Mouse (Mus musculus) CH12.LX (cell line): Measurements from ENCODE around the gene Rbm6. TPM values are rescaled to one million over a fixed set of nuclear protein-coding genes. Genes with fewer than 3 reads are reported as not detected.

Experiments
- DNase-seq: peaks from one replicate; pipeline ENCODE4 v3.0.0-alpha.2; 2013; ENCODE audit errors: extremely low read depth
- H3K27ac ChIP-seq: 2 replicates; pipeline ENCODE4 v1.5.1; 2012; ENCODE audit warnings: low read depth, mild to moderate bottlenecking, control low read depth, moderate library complexity; ENCODE audit not compliant: insufficient read depth
- H3K27me3 ChIP-seq: replicated peaks from 2 replicates; pipeline ENCODE3; 2012; ENCODE audit warnings: inconsistent platforms
- H3K36me3 ChIP-seq, 2 experiments: replicated peaks in 1 of 2; 2 replicates each; pipeline versions ENCODE3 to v1.6.1; 2012; ENCODE audit warnings: inconsistent platforms in 1 of 2, low read length in 1 of 2, mild to moderate bottlenecking in 1 of 2, mixed read lengths in 1 of 2, moderate library complexity in 1 of 2; ENCODE audit not compliant: control insufficient read depth in 1 of 2, insufficient read depth in 1 of 2
- H3K4me1 ChIP-seq, 2 experiments: 2 replicates each; pipeline ENCODE4 v1.6.1; 2012; ENCODE audit warnings: inconsistent platforms in 1 of 2, moderate library complexity in 1 of 2; ENCODE audit not compliant: insufficient read depth in 2 of 2, control insufficient read depth in 1 of 2
- H3K4me2 ChIP-seq: 2 replicates; pipeline ENCODE4 v1.6.1; 2012; ENCODE audit warnings: low read depth, mild to moderate bottlenecking, control low read depth; ENCODE audit not compliant: poor library complexity, insufficient read depth, severe bottlenecking
- H3K4me3 ChIP-seq, 3 experiments: fragments of 150-350 bp in 1 of 3; sonication (generic) in 1 of 3; replicated peaks in 1 of 3; 2 replicates each; pipeline versions ENCODE3 to v1.5.1; 2011 to 2012; ENCODE audit warnings: low read depth in 2 of 3, low read length in 2 of 3, mild to moderate bottlenecking in 2 of 3, moderate library complexity in 2 of 3, control low read depth in 1 of 3, improper control_type of control experiment in 1 of 3, inconsistent platforms in 1 of 3, mixed read lengths in 1 of 3; ENCODE audit not compliant: poor library complexity in 1 of 3
- H3K79me2 ChIP-seq: replicated peaks from 2 replicates; pipeline ENCODE4 v1.6.1; 2012; ENCODE audit warnings: mild to moderate bottlenecking, moderate library complexity; ENCODE audit not compliant: control insufficient read depth, poor library complexity, insufficient read depth, severe bottlenecking; ENCODE audit errors: extremely low read depth
- H3K9ac ChIP-seq: 2 replicates; pipeline ENCODE4 v1.6.1; 2012; ENCODE audit warnings: low read depth, mild to moderate bottlenecking, control low read depth, moderate library complexity; ENCODE audit not compliant: insufficient read depth
- H3K9me3 ChIP-seq: replicated peaks from 2 replicates; pipeline ENCODE3; 2012; ENCODE audit warnings: low read length, inconsistent platforms, mixed read lengths
- BHLHE40 ChIP-seq: IDR thresholded peaks from 2 replicates; pipeline ENCODE4 v1.6.1; 2011; ENCODE audit warnings: mild to moderate bottlenecking, low read depth, low read length, improper control_type of control experiment
- CHD1 ChIP-seq: IDR thresholded peaks from 2 replicates; pipeline ENCODE4 v1.6.1; 2012; ENCODE audit warnings: low read depth, low read length, improper control_type of control experiment, inconsistent platforms
- CHD2 ChIP-seq: IDR thresholded peaks from 2 replicates; pipeline ENCODE4 v1.6.1; 2011; ENCODE audit warnings: low read length, improper control_type of control experiment
- CTCF ChIP-seq, 2 experiments: IDR thresholded peaks in 1 of 2; conservative IDR thresholded peaks in 1 of 2; 2 replicates each; pipeline ENCODE4 v1.5.1; 2011 to 2012; ENCODE audit warnings: low read depth in 2 of 2, low read length in 2 of 2, improper control_type of control experiment in 1 of 2, inconsistent platforms in 1 of 2, mild to moderate bottlenecking in 1 of 2, moderate library complexity in 1 of 2
- E2F4 ChIP-seq: IDR thresholded peaks from 2 replicates; pipeline ENCODE4 v1.6.1; 2011; ENCODE audit warnings: low read depth, low read length, improper control_type of control experiment; ENCODE audit not compliant: insufficient replicate concordance
- ELF1 ChIP-seq: IDR thresholded peaks from 2 replicates; pipeline ENCODE4 v1.6.1; 2014; ENCODE audit warnings: low read depth, mild to moderate bottlenecking, inconsistent platforms, low read length, improper control_type of control experiment
- ETS1 ChIP-seq: conservative IDR thresholded peaks from 2 replicates; pipeline ENCODE4 v1.6.1; 2012; ENCODE audit warnings: low read depth, mild to moderate bottlenecking, inconsistent platforms, low read length, improper control_type of control experiment, moderate library complexity
- GABPA ChIP-seq: IDR thresholded peaks from 2 replicates; pipeline ENCODE4 v1.6.1; 2012; ENCODE audit warnings: low read depth, low read length, improper control_type of control experiment, inconsistent platforms; ENCODE audit not compliant: insufficient replicate concordance
- HCFC1 ChIP-seq: IDR thresholded peaks from 2 replicates; pipeline ENCODE4 v1.6.1; 2012; ENCODE audit warnings: low read depth, mild to moderate bottlenecking, inconsistent platforms, low read length, improper control_type of control experiment
- IRF4 ChIP-seq: IDR thresholded peaks from 2 replicates; pipeline ENCODE4 v1.6.1; 2014; ENCODE audit warnings: low read depth, mild to moderate bottlenecking, inconsistent platforms, low read length, improper control_type of control experiment
- KAT2A ChIP-seq: IDR thresholded peaks from 2 replicates; pipeline ENCODE4 v1.6.1; 2012; ENCODE audit warnings: low read length, improper control_type of control experiment, inconsistent platforms; ENCODE audit not compliant: insufficient replicate concordance
- MAFK ChIP-seq: IDR thresholded peaks from 2 replicates; pipeline ENCODE4 v1.6.1; 2011; ENCODE audit warnings: low read length, improper control_type of control experiment; ENCODE audit not compliant: insufficient replicate concordance
- MAX ChIP-seq: IDR thresholded peaks from 2 replicates; pipeline ENCODE4 v1.6.1; 2011; ENCODE audit warnings: low read length, improper control_type of control experiment
- MAZ ChIP-seq: IDR thresholded peaks from 2 replicates; pipeline ENCODE4 v1.6.1; 2012; ENCODE audit warnings: low read depth, mild to moderate bottlenecking, inconsistent platforms, low read length, improper control_type of control experiment, moderate library complexity
- MEF2A ChIP-seq: IDR thresholded peaks from 2 replicates; pipeline ENCODE4 v1.6.1; 2014; ENCODE audit warnings: low read depth, mild to moderate bottlenecking, inconsistent platforms, low read length, improper control_type of control experiment, borderline replicate concordance
- MXI1 ChIP-seq: IDR thresholded peaks from 2 replicates; pipeline ENCODE4 v1.6.1; 2011; ENCODE audit warnings: mild to moderate bottlenecking, low read depth, low read length, improper control_type of control experiment
- MYC ChIP-seq: IDR thresholded peaks from 2 replicates; pipeline ENCODE4 v1.6.1; 2011; ENCODE audit warnings: low read depth, mild to moderate bottlenecking, improper control_type of control experiment, low read length
- NRF1 ChIP-seq: IDR thresholded peaks from 2 replicates; pipeline ENCODE4 v1.6.1; 2014; ENCODE audit warnings: low read depth, mild to moderate bottlenecking, inconsistent platforms, low read length, improper control_type of control experiment, moderate library complexity
- PAX5 ChIP-seq: IDR thresholded peaks from 2 replicates; pipeline ENCODE4 v1.6.1; 2012; ENCODE audit warnings: low read length, inconsistent platforms, mixed read lengths
- POLR2A ChIP-seq: IDR thresholded peaks from 2 replicates; pipeline ENCODE4 v1.6.1; 2011; ENCODE audit warnings: low read depth, mild to moderate bottlenecking, improper control_type of control experiment, low read length
- RAD21 ChIP-seq: IDR thresholded peaks from 2 replicates; pipeline ENCODE4 v1.6.1; 2011; ENCODE audit warnings: low read depth, mild to moderate bottlenecking, low read length, improper control_type of control experiment, moderate library complexity
- RCOR1 ChIP-seq: conservative IDR thresholded peaks from 2 replicates; pipeline ENCODE4 v1.6.1; 2012; ENCODE audit warnings: low read depth, mild to moderate bottlenecking, inconsistent platforms, low read length, improper control_type of control experiment
- TBP ChIP-seq: conservative IDR thresholded peaks from 2 replicates; pipeline ENCODE4 v1.6.1; 2011; ENCODE audit warnings: low read depth, low read length, improper control_type of control experiment
- TCF12 ChIP-seq: IDR thresholded peaks from 2 replicates; pipeline ENCODE4 v1.6.1; 2014; ENCODE audit warnings: low read depth, mild to moderate bottlenecking, inconsistent platforms, low read length, improper control_type of control experiment
- USF1 ChIP-seq: IDR thresholded peaks from 2 replicates; pipeline ENCODE4 v1.6.1; 2014; ENCODE audit warnings: low read depth, mild to moderate bottlenecking, inconsistent platforms, low read length, improper control_type of control experiment
- USF2 ChIP-seq: conservative IDR thresholded peaks from 2 replicates; pipeline ENCODE4 v1.6.1; 2011; ENCODE audit warnings: low read depth, low read length, improper control_type of control experiment
- ZKSCAN1 ChIP-seq: IDR thresholded peaks from 2 replicates; pipeline ENCODE4 v1.6.1; 2012; ENCODE audit warnings: low read depth, inconsistent platforms, low read length, improper control_type of control experiment, borderline replicate concordance
- ZMIZ1 ChIP-seq: IDR thresholded peaks from 2 replicates; pipeline ENCODE4 v1.6.1; 2012; ENCODE audit warnings: low read depth, mild to moderate bottlenecking, inconsistent platforms, low read length, improper control_type of control experiment
- ZNF384 ChIP-seq: IDR thresholded peaks from 2 replicates; pipeline ENCODE4 v1.6.1; 2012; ENCODE audit warnings: low read depth, low read length, improper control_type of control experiment, inconsistent platforms
- dilution Hi-C: fragments of 300-500 bp; cut with MboI; formaldehyde crosslinking; loops from 2 replicates; pipeline ENCODE4 v1.14.3; 2020; ENCODE audit warnings: low sequenced_read_pairs; ENCODE audit not compliant: extremely low pct_unique_long_range_greater_than_20kb, extremely low pct_ligation_motif_present
- in situ Hi-C: fragments of 300-500 bp; cut with MboI; formaldehyde crosslinking; loops from 3 replicates; pipeline ENCODE4 v1.14.3; 2019; ENCODE audit warnings: low sequenced_read_pairs, low pct_ligation_motif_present, low pct_unique_long_range_greater_than_20kb, mixed read lengths
- polyA plus RNA-seq: library from polyadenylated mRNA; unstranded; fragments of >175 nt; gene quantifications from 2 replicates; pipeline ENCODE4 v1.2.1, GENCODE M21; 2012; ENCODE audit warnings: low read depth; ENCODE audit not compliant: insufficient read length
- total RNA-seq, 2 experiments: library from RNA; depleted of rRNA; stranded (reverse); fragments of 300-350 nt in 1 of 2; fragments of >200 nt in 1 of 2; gene quantifications; 2 replicates each; pipeline ENCODE4 v1.2.3; 2012 to 2014

The Rbm6 gene
- total and polyA plus RNA-seq, 3 experiments = 39.1 to 56.6 (median 43.3) TPM

DNA sequence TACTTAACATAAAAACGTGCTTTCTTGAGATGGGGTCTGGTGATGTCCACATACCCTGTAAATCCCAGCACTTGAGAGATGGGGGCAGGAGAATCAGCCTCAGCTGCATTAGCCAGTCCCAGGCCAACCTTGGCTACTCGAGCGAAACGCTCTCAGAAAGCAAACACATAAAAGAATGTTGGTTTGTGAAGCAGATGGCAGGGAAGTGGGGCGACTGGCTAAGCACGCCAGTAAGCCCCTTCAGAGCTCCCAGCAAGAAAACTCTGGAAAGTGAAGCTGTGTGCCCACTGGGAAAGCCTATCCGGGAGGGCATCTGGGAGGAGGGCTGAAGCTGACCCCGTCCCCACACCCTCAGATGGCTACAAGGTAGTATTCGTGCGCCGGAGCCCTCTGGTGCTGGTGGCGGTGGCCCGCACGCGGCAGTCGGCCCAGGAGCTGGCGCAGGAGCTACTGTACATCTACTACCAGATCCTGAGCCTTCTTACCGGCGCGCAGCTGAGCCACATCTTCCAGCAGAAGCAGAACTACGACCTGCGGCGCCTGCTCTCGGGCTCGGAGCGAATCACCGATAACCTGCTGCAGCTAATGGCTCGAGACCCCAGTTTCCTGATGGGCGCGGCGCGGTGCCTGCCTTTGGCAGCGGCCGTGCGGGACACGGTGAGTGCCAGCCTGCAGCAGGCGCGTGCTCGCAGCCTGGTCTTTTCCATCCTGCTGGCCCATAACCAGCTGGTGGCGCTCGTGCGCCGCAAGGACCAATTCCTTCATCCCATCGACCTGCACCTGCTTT, 28.0 kb upstream of the Rbm6 start:
- no peaks in the 10 kb centered on the region for H3K27me3 ChIP-seq
- H3K4me2 ChIP-seq = no peak overlapping the region
- in situ Hi-C loops = no loop called here
- no peak overlapping the region for H3K27ac ChIP-seq
- no peak overlapping the region for H3K9ac ChIP-seq
- H3K4me3 ChIP-seq = no peak overlapping the region
- dilution Hi-C loops = no loop called here
- H3K79me2 ChIP-seq = no peaks in the 10 kb centered on the region
- DNase-seq = no peak
- TF ChIP-seq BHLHE40 (no peak), PAX5 (no peak), MAFK (no peak), CHD1 (no peak), E2F4 (no peak), GABPA (no peak), CTCF (conservative IDR thresholded peaks at IDR 0.05 in 1 of 2, IDR thresholded peaks at IDR 0.05 in 1 of 2; ENCODE audit: low read depth in 2 of 2, low read length in 2 of 2) (no peak), HCFC1 (no peak), RAD21 (no peak), KAT2A (no peak), CHD2 (no peak)
- H3K4me1 ChIP-seq = peaks cover 9 to 28% of the 10 kb centered on the region in 2 experiments; a peak in 3 of 4 replicates
- no peaks in the 10 kb centered on the region for H3K9me3 ChIP-seq
- peaks cover 25 to 51% of the 10 kb centered on the region in 2 experiments for H3K36me3 ChIP-seq

- peak; percentile 76 for DNase-seq
- in situ Hi-C loops = no loop called here
- Histone ChIP-seq H3K27ac (no peak overlapping the region), H3K36me3 (peaks cover 25 to 53% of the 10 kb centered on the region in 2 experiments), H3K4me1 (peaks cover 9 to 26% of the 10 kb centered on the region in 2 experiments; a peak in 3 of 4 replicates), H3K79me2 (no peaks in the 10 kb centered on the region), H3K9ac (no peak overlapping the region), H3K4me2 (no peak overlapping the region), H3K4me3 (peak overlapping the region in 1 of 3 experiments; percentile 30)
- TF ChIP-seq NRF1 (peak; percentile 74), CTCF (conservative IDR thresholded peaks at IDR 0.05 in 1 of 2, IDR thresholded peaks at IDR 0.05 in 1 of 2; ENCODE audit: low read depth in 2 of 2, low read length in 2 of 2) (no peak), MAX (peak; percentile 31; the same call in 1 of the 2 replicates), POLR2A (no peak), ZMIZ1 (peak; percentile 38; the same call in 1 of the 2 replicates), RCOR1 (no peak), MEF2A (0 out of 2 replicates have a peak, but pooled peaks have one; percentile 43), IRF4 (no peak; the same call in 1 of the 2 replicates), MYC (peak; percentile 19; the same call in 1 of the 2 replicates), RAD21 (no peak), KAT2A (no peak), USF1 (no peak), MAZ (0 out of 2 replicates have a peak, but pooled peaks have one; percentile 46), ELF1 (peak; percentile 18; the same call in 1 of the 2 replicates), ETS1 (peak; percentile 65), CHD1 (no peak), MXI1 (no peak), PAX5 (no peak), TCF12 (0 out of 2 replicates have a peak, but pooled peaks have one; percentile 12), TBP (no peak), ZKSCAN1 (no peak), HCFC1 (no peak), BHLHE40 (peak; percentile 75), E2F4 (no peak), ZNF384 (no peak), USF2 (no peak)
- TF ChIP-seq, all 38 proteins: peak for 10
- H3K27me3 ChIP-seq = no peaks in the 10 kb centered on the region
- H3K9me3 ChIP-seq = no peaks in the 10 kb centered on the region
- dilution Hi-C loops = no loop called here
Measured at GRCm38 (mm10) chr9:107899855-107900254, 26.8 kb upstream of the Rbm6 start.
